Mouse (Mus musculus): ENCODE measurements around the gene Olfr704.
"Not testable (repeated sequence)": the region's sequence is repeated elsewhere in the genome, so short reads cannot be mapped to it uniquely, and the experiment has no call there.

Olfr704 gene

GRCm38 (mm10) chr7:106862885-106863284, at the start of gene Olfr704:
Olfr704 (plus strand) TSS chr7:106863185.
- DNase-seq (ENCODE audit: low spot score) = no peak

DNA sequence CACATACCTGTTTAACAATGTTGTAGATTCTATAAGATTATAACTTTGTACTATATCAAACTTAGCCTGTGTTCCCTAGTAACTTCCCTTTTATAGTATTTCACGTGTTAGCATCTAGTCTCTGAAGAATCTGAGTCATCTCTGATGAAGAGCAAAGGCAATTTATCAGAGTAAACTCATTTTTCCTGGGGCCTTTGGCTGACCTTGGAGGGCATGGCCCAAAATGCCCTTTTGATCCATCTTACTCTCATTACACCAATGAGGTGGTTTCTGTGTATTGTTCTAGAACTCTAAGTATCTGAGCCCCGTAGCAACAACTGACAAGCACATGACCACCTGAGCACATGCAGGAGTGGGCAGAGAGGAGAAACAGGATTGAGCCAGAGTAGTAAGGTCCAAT, 49.2 kb upstream of the Olfr704 start, which contains the start of gene Olfr701:
Olfr701 (plus strand) TSS at position 301 of the 400 bp plus-strand sequence.
- no peak for DNase-seq (ENCODE audit: low spot score)

DNA sequence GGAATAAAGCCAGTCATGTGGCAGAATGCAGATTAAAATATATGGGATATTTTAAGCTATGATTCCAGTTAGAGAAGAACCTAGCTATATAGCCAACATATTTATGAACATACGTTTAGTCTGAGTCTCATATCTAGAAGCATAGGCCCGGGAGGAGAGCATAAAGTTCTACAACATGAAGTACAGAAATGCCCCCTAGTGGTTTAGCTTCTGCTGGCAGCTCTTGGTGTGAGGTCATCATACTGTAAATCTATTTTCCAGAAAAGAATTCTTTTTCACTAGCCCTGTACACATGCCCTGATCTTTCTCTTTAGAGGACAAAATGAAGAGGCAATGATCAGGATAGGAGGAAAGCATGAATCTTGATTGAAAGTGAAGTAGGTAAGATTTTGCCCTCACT, 47.2 kb upstream of the Olfr704 start:
- DNase-seq (ENCODE audit: low spot score) = no peak

GRCm38 (mm10) chr7:106818414-106818813, 44.6 kb upstream of the Olfr704 start:
- DNase-seq (ENCODE audit: low spot score) = no peak

- DNase-seq (ENCODE audit: low spot score) = no peak
Measured at GRCm38 (mm10) chr7:106833793-106834192, 29.2 kb upstream of the Olfr704 start, which contains the start of gene Olfr702. Olfr702 (minus strand) TSS chr7:106833893.

- DNase-seq (ENCODE audit: low spot score) = no peak
Measured at GRCm38 (mm10) chr7:106843060-106843459, 19.9 kb upstream of the Olfr704 start, which contains the start of gene Olfr703. Olfr703 (plus strand) TSS chr7:106843360.

DNA sequence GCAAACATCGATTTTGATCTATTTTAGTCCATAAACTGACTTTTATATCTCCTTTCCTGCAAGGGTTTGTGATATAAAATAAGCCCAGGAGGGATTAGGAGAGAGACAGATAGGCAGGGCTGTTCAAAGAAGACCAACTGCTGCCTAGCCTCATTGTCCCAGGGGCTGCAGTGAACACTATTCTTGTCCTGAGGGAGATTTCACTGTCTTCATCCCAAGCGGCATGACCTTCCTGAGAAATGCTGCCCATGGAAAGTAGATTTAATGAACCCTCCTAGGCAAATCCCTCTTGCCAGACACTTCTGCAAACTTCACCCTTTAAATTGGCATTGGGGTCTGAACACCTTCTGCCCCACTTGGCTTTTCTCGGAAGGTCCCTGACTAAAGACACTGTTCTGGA, 13.8 kb downstream of the Olfr704 start, which contains the start of gene Olfr705:
Olfr705 (minus strand) TSS at position 101 of the 400 bp plus-strand sequence.
- DNase-seq (ENCODE audit: low spot score) = no peak

DNA sequence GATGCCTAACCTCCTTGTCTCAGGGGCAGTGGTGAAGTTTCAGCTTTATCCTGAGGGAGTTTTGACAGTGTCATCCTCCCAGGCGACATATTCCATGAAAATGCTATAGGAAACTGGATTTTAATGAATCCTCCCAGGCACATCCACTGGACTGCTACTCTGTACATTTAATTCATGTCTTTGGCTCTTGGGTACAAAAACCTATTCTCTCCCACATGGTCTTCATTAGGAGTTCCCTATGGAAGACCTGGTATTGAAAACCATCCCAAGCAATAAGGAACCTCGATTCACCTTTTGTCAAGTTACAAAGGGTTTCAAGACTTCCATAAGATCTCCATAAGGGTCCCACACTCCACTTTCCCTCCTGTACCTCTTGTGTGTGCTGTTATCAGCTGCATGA, 25.1 kb downstream of the Olfr704 start, which contains the start of gene Olfr706:
Olfr706 (minus strand) TSS at position 101 of the 400 bp plus-strand sequence.
- no peak for DNase-seq (ENCODE audit: low spot score)

DNA sequence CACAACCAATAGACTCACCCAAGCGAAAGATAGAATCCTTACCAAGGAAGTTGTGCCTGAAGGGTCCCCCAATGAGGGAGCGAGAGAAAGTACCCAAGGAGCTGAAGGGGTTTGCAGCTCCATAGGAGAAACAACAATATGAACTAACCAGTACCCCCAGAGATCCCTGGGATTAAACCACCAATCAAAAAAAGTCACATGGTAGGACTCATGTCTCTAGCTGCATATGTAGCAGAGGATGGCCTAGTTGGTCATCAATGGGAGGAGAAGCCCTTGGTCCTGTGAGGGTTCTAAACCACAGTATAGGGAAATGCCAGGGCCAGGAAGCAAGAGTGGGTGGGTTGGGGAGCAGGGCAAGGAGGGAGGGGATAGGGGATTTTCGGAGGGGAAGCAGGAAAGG, 38.2 kb downstream of the Olfr704 start, which contains the start of gene Olfr707:
Olfr707 (minus strand) TSS at position 101 of the 400 bp plus-strand sequence.
- not testable (repeated sequence) for DNase-seq (ENCODE audit: low spot score)

DNA sequence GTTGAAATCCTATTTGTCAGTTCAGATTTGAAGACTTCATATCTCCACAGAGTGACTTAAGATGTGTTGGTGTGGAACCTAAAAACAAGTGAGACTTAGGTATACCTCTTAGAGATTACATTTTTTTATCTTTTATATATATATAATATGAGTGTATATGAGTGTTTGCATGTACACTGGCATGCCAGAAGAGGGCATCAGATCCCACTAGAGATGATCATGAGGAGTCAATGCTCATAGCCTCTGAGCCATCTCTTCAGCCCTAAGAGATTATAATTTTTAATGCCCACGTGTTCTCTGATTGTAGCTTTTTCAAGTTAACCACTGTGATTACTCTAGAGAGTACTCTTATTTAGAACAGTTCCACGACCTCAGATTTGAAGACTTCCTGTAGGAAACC, 44.7 kb downstream of the Olfr704 start, which contains the start of gene Olfr1532-ps1:
Olfr1532-ps1 (plus strand) TSS at position 326 of the 400 bp plus-strand sequence.
- no peak for DNase-seq (ENCODE audit: low spot score)
